Mouse (Mus musculus): ENCODE measurements around the gene Ren1.
A peak's percentile ranks its signal among the peaks of the same experiment; 100 is the strongest.

DNA sequence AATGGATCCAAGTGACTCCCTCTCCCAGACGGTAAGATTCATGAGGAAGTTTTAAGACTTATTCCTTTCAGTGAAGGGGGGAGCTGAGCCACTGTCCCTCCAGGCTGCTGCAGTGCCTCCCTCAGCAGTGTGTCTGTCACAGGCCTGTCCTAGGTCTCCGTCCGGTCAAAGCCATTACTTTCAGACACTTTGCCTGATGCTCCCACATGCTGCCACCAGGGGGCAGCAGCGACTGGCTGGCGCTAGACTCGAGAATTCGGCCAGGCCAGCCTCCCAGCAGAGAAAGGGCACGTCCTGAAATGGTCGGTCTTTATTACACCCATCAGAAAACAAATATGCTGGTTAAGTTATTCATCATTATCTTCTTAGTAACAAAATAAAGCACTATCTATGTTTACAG lies 31.7 kb downstream of the Ren1 start:
- TF ChIP-seq CTCF (IDR thresholded peaks at IDR 0.05; ENCODE audit: low read depth) (peak; percentile 100), EP300 (optimal IDR thresholded peaks at IDR 0.05) (no peak)
